ENCODE assay signal across 7 mouse cellular contexts in the genomic region with DNA sequence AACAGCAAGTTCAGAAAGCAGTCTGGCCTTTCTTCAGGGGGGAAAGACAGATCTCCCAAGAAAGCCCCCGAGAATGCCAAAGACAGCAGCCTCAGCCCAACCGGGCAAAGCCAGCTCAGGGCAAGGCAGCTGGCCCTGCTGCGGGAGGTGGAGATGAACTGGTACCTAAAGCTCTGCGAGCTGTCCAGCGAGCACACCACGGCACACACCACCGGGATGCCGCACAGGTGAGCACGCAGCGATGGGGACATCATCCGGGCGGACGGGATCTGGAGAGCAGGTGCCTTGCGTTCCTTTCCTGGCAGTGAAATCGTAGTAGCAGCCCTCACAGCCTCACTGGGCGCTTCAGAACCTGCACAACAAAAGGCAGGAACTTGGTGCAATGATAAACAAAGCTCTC.
A peak's percentile ranks its signal among the peaks of the same experiment; 100 is the strongest.
DNase-seq lines count a peak whose midpoint lies in the region; ATAC-seq lines count a peak whose summit lies in the region.

No protein-coding gene starts in this region.

- peak overlapping the region; percentile 52 for H3K4me2 ChIP-seq in forebrain, embryonic 14.5 days (ENCODE audit: low read length)
- H3K4me2 ChIP-seq in midbrain, embryonic 14.5 days (ENCODE audit: low read length): peak overlapping the region; percentile 75

- H3K36me3 ChIP-seq in forebrain, embryonic 14.5 days (ENCODE audit: control insufficient read depth, insufficient read depth, low read length): no peaks in the 10 kb centered on the region
- no peaks in the 10 kb centered on the region for H3K36me3 ChIP-seq in midbrain, embryonic 14.5 days (ENCODE audit: control insufficient read depth, insufficient read depth, low read length)

- no peak overlapping the region for H3K27ac ChIP-seq in forebrain, embryonic 14.5 days (ENCODE audit: low read depth, low read length)
- H3K27ac ChIP-seq in midbrain, embryonic 14.5 days (replicated peaks; ENCODE audit: low read depth, low read length): no peak overlapping the region

- no peaks in the 10 kb centered on the region for H3K9me3 ChIP-seq in forebrain, embryonic 14.5 days (replicated peaks; ENCODE audit: control insufficient read depth, low read length)
- H3K9me3 ChIP-seq in midbrain, embryonic 14.5 days (ENCODE audit: control insufficient read depth, low read length): no peaks in the 10 kb centered on the region

- H3K4me1 ChIP-seq in forebrain, embryonic 14.5 days (ENCODE audit: control insufficient read depth, insufficient read depth, low read length): no peaks in the 10 kb centered on the region
- H3K4me1 ChIP-seq in midbrain, embryonic 14.5 days (ENCODE audit: control insufficient read depth, insufficient read depth, low read length): peaks cover 3% of the 10 kb centered on the region; the same call in 1 of the 2 replicates

- peak overlapping the region; percentile 56 for H3K9ac ChIP-seq in forebrain, embryonic 14.5 days (ENCODE audit: low read length)
- peak overlapping the region; percentile 53 for H3K9ac ChIP-seq in midbrain, embryonic 14.5 days (replicated peaks; ENCODE audit: low read length)

- peak; percentile 4 to 17 for DNase-seq in layer of hippocampus, postnatal 10 days (ENCODE audit: low spot score in 2 of 2)
- no peak for DNase-seq in layer of hippocampus, adult 9-10 months (ENCODE audit: low spot score)
- DNase-seq in cerebellum, postnatal 25 days: peak; percentile 52 to 58
- peak; percentile 12 for DNase-seq in forebrain, embryonic 14.5 days (ENCODE audit: low spot score)
- DNase-seq in midbrain, embryonic 14.5 days: peak; percentile 53
- no peak for DNase-seq in urinary bladder, adult 2 months (ENCODE audit: low spot score)
- no peak for DNase-seq in layer of hippocampus, adult 11-12 months (ENCODE audit: low spot score)

- no peak for ATAC-seq in forebrain, embryonic 14.5 days
- ATAC-seq in midbrain, embryonic 14.5 days (ENCODE audit: low FRiP score, low TSS enrichment): no peak

- no peaks in the 10 kb centered on the region for H3K27me3 ChIP-seq in forebrain, embryonic 14.5 days (replicated peaks; ENCODE audit: control insufficient read depth, insufficient read depth, low read length)
- H3K27me3 ChIP-seq in midbrain, embryonic 14.5 days (ENCODE audit: control insufficient read depth, insufficient read depth, low read length): no peaks in the 10 kb centered on the region

- H3K4me3 ChIP-seq in forebrain, embryonic 14.5 days (ENCODE audit: low read depth, low read length): peak overlapping the region; percentile 26
- peak overlapping the region; percentile 37 for H3K4me3 ChIP-seq in midbrain, embryonic 14.5 days (replicated peaks; ENCODE audit: low read depth, low read length)

- 6% methylated on average over 16 of the region's 16 CpGs for WGBS in forebrain, embryonic 14.5 days
- WGBS in midbrain, embryonic 14.5 days: 8% methylated on average over 16 of the region's 16 CpGs

Comparison
In these comparisons a context has a peak if more than half of its experiments do, and no peak if none do; other contexts are left out.
1. DNase-seq: peak in layer of hippocampus, postnatal 10 days (2 of 2), cerebellum, postnatal 25 days (2 of 2), forebrain, embryonic 14.5 days (single experiment) and midbrain, embryonic 14.5 days (single experiment); none in layer of hippocampus, adult 9-10 months (single experiment), urinary bladder, adult 2 months (single experiment) and layer of hippocampus, adult 11-12 months (single experiment).